Mouse (Mus musculus) stomach, embryonic 15.5 days (tissue): ENCODE results near the gene Nap1l5. TPM values are rescaled to one million over a fixed set of nuclear protein-coding genes. Genes with fewer than 3 reads are reported as not detected.

Source experiments
- ATAC-seq: fragments of 200-750 bp; cut with Nextera tagmentation; 2 replicates; pipeline ENCODE4 v1.8.0; 2017; ENCODE audit warnings: low read depth, moderate number of reproducible peaks, moderate TSS enrichment; ENCODE audit not compliant: insufficient read depth, low FRiP score
- H3K27ac ChIP-seq: fragments of 300-500 bp; sonication (generic); 2 replicates; pipeline ENCODE4 v1.5.1; 2015; ENCODE audit warnings: mild to moderate bottlenecking, inconsistent platforms
- H3K27me3 ChIP-seq: fragments of 300-500 bp; sonication (generic); replicated peaks from 2 replicates; pipeline ENCODE4 v1.6.1; 2015; ENCODE audit warnings: inconsistent platforms
- H3K36me3 ChIP-seq: fragments of 300-500 bp; sonication (generic); 2 replicates; pipeline ENCODE4 v1.6.1; 2015; ENCODE audit warnings: inconsistent platforms
- H3K4me1 ChIP-seq: fragments of 300-500 bp; sonication (generic); 2 replicates; pipeline ENCODE4 v1.6.1; 2015; ENCODE audit warnings: inconsistent platforms
- H3K4me2 ChIP-seq: fragments of 300-500 bp; sonication (generic); 2 replicates; pipeline ENCODE4 v1.6.1; 2015; ENCODE audit warnings: mild to moderate bottlenecking, inconsistent platforms
- H3K4me3 ChIP-seq: fragments of 300-500 bp; sonication (generic); replicated peaks from 2 replicates; pipeline ENCODE4 v1.5.1; 2015; ENCODE audit warnings: inconsistent platforms
- H3K9ac ChIP-seq: fragments of 300-500 bp; sonication (generic); 2 replicates; pipeline ENCODE4 v1.6.1; 2015; ENCODE audit warnings: inconsistent platforms
- H3K9me3 ChIP-seq: fragments of 300-500 bp; sonication (generic); 2 replicates; pipeline ENCODE4 v1.6.1; 2016; ENCODE audit warnings: inconsistent platforms
- WGBS: fragments of 180-500 bp; shearing (Covaris S2); methylation state at CpG from one replicate; pipeline ENCODE4 v1.1.7; 2015; 5-methylcytosine and 5-hydroxymethylcytosine counted together
- polyA plus RNA-seq: library from polyadenylated mRNA; unstranded; fragments of >200 nt; fragmentation: Nextera tagmentation; extraction: Ambion mirVana; gene quantifications from 2 replicates; pipeline ENCODE4 v1.2.1, GENCODE M21; 2015

The Nap1l5 gene
- polyA plus RNA-seq, 1 experiment from 2014 or later: 7.3 TPM

- Histone ChIP-seq H3K9me3 (no peaks in the 10 kb centered on the region), H3K4me3 (no peak overlapping the region), H3K36me3 (no peaks in the 10 kb centered on the region; the same call in 1 of the 2 replicates), H3K9ac (no peak overlapping the region), H3K4me2 (no peak overlapping the region), H3K27ac (no peak overlapping the region), H3K4me1 (no peaks in the 10 kb centered on the region), H3K27me3 (no peaks in the 10 kb centered on the region)
- ATAC-seq: no peak
- WGBS: 86% methylated on average over 4 of the region's 4 CpGs
Measured at GRCm38 (mm10) chr6:58863631-58864235, 43.1 kb downstream of the Nap1l5 start.

DNA sequence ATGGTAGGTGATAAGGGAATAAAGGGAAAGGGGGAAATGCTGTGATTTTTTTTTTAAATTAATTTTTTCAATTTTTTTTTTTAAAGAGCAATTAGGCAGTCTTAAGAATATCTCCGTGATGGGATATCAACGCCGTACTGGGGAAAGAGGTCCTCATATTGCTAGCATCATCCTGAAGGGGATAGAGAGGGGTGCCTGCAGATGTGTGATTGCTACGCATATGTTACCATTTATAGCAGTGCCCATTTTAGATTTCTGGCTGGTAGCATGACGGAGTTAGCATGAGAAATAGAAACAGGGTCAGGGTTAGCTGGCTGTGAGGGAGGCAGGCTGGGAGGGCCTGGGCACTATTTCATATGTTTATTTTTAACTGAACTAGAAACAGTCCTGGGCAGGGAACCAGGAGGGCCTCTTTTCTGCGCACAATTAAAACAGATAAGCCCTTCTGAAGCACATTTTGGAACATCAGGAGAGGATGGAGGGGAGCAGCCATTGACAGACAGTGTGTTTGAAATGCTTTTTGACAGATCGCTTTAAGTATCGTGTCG is 44.4 kb downstream of the Nap1l5 start:
- Histone ChIP-seq H3K4me1 (no peaks in the 10 kb centered on the region), H3K9me3 (no peaks in the 10 kb centered on the region), H3K4me2 (no peak overlapping the region), H3K27me3 (no peaks in the 10 kb centered on the region), H3K9ac (no peak overlapping the region), H3K27ac (no peak overlapping the region), H3K4me3 (no peak overlapping the region), H3K36me3 (no peaks in the 10 kb centered on the region; the same call in 1 of the 2 replicates)
- whole genome bisulfite sequencing: 68% methylated on average over 9 of the region's 9 CpGs
- ATAC-seq: no peak

DNA sequence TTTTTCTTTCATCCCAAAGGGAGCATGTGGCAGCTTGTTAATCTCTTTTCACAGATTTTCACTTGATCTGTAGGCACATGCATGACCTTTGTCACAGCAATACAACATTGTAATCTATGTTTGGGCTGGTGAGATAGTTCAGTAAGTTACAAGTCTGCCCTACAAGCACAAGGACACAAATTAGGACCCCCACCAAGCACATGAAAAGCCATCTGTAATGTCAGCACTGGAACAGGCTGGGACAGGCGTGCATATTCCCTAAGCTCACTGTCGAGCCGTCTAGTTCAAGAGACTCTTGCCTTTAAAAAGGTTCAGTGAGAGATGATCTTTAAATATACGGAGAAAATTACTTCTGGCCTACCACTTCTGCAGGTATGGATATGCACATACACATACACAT is 47.4 kb downstream of the Nap1l5 start:
- no peak for ATAC-seq
- no peak overlapping the region for H3K4me2 ChIP-seq
- H3K4me1 ChIP-seq: no peaks in the 10 kb centered on the region
- H3K9me3 ChIP-seq: no peaks in the 10 kb centered on the region
- no peaks in the 10 kb centered on the region; the same call in 1 of the 2 replicates for H3K36me3 ChIP-seq
- H3K9ac ChIP-seq: no peak overlapping the region
- no peak overlapping the region for H3K27ac ChIP-seq
- no peak overlapping the region for H3K4me3 ChIP-seq
- no peaks in the 10 kb centered on the region for H3K27me3 ChIP-seq
- WGBS: 87% methylated on average over 4 of the region's 4 CpGs

DNA sequence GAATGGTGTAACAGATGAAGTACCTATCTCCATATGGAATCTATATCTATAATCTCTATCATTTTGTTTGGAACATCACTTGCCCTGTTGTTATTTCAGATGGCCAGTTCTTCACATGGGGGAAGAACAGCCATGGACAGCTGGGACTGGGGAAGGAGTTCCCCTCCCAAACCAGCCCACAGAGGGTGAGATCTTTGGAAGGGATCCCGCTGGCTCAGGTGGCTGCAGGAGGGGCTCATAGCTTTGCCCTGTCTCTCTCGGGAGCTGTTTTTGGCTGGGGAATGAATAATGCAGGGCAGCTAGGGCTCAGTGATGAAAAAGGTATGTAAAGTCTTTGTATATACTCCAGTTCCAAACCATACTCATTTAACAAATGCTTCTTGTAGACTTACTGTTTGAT is 50.4 kb downstream of the Nap1l5 start:
- no peaks in the 10 kb centered on the region; the same call in 1 of the 2 replicates for H3K36me3 ChIP-seq
- H3K4me2 ChIP-seq: no peak overlapping the region
- H3K4me3 ChIP-seq: no peak overlapping the region
- H3K4me1 ChIP-seq: no peaks in the 10 kb centered on the region
- H3K27ac ChIP-seq: no peak overlapping the region
- H3K9me3 ChIP-seq: no peaks in the 10 kb centered on the region
- no peak overlapping the region for H3K9ac ChIP-seq
- ATAC-seq: no peak
- 58% methylated on average over 2 of the region's 2 CpGs for WGBS
- H3K27me3 ChIP-seq: no peaks in the 10 kb centered on the region

GRCm38 (mm10) chr6:58855676-58856367 is 51.1 kb downstream of the Nap1l5 start:
- no peak overlapping the region for H3K4me2 ChIP-seq
- no peaks in the 10 kb centered on the region; the same call in 1 of the 2 replicates for H3K36me3 ChIP-seq
- H3K4me1 ChIP-seq: no peaks in the 10 kb centered on the region
- no peaks in the 10 kb centered on the region for H3K9me3 ChIP-seq
- H3K27me3 ChIP-seq: no peaks in the 10 kb centered on the region
- no peak overlapping the region for H3K4me3 ChIP-seq
- 75% methylated on average over 10 of the region's 10 CpGs for WGBS
- H3K27ac ChIP-seq: no peak overlapping the region
- H3K9ac ChIP-seq: no peak overlapping the region
- ATAC-seq: no peak

Other genes starting within 250 kb of the Nap1l5 start
- gene Herc3, start 75.6 kb downstream of the Nap1l5 start, polyA plus RNA-seq: 10.1 and 10.2 TPM in 2 replicates
- 11.1 and 12.3 TPM in 2 replicates for gene Fam13a, start 117.5 kb upstream of the Nap1l5 start, polyA plus RNA-seq